Mouse (Mus musculus) skeletal muscle tissue, adult 2 months (tissue): ENCODE data around the gene Rgp1.
"Not testable (repeated sequence)": the region's sequence is repeated elsewhere in the genome, so short reads cannot be mapped to it uniquely, and the experiment has no call there.

Source experiments
- DNase-seq: peaks from one replicate; pipeline ENCODE4 v3.0.0-alpha.2; 2012; ENCODE audit warnings: low read depth, low spot score

The Rgp1 gene

DNA sequence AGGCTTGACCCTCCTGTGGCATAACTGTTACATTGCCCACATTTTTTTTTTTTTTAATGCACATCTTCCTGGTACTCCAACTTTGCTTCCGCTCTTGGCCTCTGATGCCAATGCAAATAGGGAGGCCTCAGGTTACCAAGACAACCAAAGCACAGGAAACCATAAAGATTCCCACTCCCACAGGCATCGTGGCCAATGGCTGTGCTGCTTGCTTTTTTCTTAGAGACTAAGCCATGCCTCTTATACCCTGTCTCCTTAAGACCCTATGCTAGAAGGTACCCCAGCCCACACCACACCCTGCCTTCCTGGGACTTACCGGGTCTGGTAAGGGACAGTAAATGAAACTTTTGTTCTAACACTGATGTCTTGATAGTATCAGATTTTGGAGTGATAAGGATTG lies 14.9 kb downstream of the Rgp1 start:
- DNase-seq: no peak

DNA sequence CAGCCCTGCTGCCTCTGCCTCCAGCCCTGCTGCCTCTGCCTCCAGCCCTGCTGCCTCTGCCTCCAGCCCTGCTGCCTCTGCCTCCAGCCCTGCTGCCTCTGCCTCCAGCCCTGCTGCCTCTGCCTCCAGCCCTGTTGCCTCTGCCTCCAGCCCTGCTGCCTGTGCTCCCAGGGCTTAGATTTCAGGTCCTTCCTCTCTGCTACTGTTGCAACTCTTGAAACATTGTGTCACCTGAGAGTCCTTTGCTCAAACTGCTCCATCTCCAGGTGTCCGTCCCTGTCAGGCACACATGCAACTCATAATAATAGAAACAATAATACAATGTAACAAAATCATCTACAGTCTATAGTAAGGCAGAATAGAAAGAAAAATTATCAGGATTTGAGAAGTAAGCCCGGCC lies 18.1 kb downstream of the Rgp1 start:
- not testable (repeated sequence) for DNase-seq

DNA sequence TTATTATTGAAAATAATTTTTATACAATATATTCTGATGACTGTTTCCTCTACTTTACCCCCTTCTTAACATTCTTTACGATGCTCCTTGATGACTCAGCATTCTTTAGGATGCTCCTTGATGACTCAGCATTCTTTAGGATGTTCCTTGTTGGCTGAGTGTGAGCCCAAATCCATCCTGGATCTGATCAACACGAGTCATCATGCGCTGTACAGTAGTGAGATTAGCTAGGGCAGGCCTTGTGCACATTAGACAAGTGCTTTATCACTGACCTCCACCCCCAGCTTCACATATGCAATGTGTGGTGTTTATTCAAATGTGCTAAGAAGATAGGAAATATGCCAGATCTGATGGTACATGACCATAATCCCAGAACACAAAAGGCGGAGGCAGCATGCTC lies 19.7 kb downstream of the Rgp1 start:
- no peak for DNase-seq

- no peak for DNase-seq
Observed at GRCm38 (mm10) chr4:43598650-43599380, 20.3 kb downstream of the Rgp1 start.

- DNase-seq: no peak
Observed at GRCm38 (mm10) chr4:43600195-43600934, 21.9 kb downstream of the Rgp1 start.

GRCm38 (mm10) chr4:43604099-43604498 lies 25.6 kb downstream of the Rgp1 start:
- DNase-seq: no peak

GRCm38 (mm10) chr4:43604751-43605685 lies 26.5 kb downstream of the Rgp1 start:
- DNase-seq: no peak

DNA sequence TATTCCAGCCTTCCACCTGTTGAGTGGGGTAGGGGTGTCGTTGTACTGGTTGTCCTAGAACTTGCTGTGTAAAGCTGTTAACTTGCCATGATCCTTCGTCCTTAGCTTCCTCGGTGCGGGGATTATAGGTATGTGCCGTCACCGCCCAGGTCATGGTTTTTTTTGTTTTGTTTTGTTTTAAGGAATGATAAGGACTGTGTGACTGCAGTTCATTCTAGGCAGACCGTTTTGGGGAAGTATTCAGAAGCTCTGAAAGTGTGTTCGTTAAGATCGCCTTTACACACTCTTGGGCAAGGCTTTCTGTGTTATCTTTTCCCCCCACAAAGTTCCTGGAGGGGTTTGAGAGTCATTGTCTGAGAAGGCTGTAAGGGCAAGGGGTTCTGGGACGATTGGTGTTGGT lies 34.0 kb downstream of the Rgp1 start:
- DNase-seq: no peak

- DNase-seq: no peak
Observed at GRCm38 (mm10) chr4:43613060-43613730, 34.7 kb downstream of the Rgp1 start.

- no peak for DNase-seq
Observed at GRCm38 (mm10) chr4:43620146-43620778, 41.7 kb downstream of the Rgp1 start.

- DNase-seq: peak; percentile 49
Observed at GRCm38 (mm10) chr4:43629106-43629817, 50.7 kb downstream of the Rgp1 start.

DNA sequence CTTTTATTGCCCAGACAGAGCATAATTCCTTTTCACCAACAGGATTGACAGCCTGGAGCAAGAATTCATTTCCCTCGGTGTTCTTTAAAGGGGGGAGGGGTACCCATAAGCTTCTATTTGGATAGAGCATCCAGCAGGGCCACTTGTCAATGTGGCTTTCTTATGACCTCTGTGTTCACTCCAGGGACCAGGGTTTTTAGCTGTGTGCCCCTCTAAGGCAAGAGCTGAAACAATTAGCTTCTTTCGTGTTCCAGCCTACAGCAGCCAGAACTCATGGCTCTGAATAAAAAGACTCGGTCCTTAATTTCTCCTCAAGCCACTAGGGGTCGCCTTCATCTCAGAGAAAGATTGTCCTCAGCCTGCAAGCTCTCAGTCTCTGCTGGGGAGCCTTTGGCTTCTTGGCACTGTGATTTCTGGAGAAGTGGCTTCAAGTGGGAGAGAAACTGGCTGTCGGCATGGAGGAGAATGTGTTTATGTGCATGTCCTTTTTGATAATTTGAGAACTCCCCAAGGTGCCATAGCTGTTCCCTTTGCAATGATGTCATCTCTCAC lies 51.6 kb downstream of the Rgp1 start:
- DNase-seq: peak; percentile 83

- DNase-seq: no peak
Observed at GRCm38 (mm10) chr4:43630671-43631045, 52.1 kb downstream of the Rgp1 start.

DNA sequence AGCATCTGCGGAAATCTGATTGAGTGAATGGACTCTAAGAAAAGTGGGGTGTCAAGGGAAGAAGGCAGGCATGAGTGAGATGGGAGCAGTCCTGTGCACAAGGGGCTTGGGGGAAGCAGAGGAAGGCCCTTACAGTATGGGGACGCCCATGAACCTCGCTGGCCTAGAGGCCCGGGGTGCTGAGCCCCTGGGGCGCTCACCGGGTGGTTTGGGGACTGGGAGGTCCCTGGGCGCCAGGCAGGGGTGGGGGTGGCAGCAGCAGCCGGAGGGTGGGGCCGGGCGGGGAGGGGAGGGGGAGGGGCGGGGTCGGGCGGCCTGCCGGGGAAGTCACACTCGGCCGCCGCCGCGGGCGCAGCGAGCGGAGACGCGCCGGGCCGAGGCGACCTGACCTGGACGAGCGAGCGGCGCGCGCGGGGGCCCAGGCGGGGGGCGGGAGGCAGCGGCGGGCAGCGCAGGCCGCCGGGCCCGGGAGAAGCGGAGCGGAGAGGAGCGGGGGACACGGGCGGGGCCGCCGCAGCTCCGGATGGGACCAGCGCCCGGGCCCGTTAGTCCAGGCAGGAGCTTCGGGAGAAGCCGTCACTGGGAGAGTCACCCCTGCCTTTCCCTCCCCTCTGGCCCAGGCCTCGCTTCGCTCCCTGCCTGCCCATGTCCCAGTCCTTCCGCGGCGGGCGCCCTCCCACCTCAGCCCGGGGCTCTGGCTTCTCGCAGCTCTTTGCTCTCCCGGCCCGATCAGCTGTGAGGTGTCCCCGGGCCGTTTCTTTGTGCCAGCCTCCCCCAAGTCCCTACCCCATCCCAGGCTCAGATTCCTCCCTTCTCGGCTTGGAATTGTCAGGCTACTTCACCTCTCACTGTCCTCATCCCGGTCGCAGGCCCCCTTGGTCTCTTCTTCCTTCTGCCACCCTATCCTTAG lies 52.8 kb downstream of the Rgp1 start, which contains the start of gene Npr2:
Gene Npr2, plus strand, starts transcription at position 890 of the 910 bp plus-strand sequence.
- no peak for DNase-seq

GRCm38 (mm10) chr4:43631956-43632920 lies 53.7 kb downstream of the Rgp1 start:
- DNase-seq: no peak

- DNase-seq: no peak
Observed at GRCm38 (mm10) chr4:43633296-43633695, 54.8 kb downstream of the Rgp1 start.

DNA sequence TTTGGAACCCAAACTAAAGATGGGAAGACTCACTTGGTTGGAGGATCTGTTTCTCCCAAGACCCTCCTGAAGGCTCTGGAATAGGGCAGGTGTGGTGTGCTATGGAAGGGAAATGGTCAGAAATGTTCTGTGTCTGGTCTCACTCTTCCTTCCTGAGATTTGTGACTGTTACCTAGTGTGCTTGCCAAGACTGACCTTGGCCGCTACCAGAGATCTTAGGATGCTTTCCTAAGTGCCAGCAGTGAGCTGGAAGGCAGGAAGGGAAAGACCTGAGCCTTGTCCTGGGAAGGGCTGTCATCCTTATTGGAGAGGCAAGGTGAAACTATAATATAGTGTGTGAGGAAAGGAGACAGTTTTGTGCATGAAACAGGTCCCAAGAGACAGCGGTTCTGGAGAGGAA lies 55.2 kb downstream of the Rgp1 start:
- DNase-seq: no peak
